Mouse (Mus musculus) brain, embryonic 14.5 days (tissue): ENCODE measurements at regions not wholly inside any gene's neighbourhood (a gene's known extent, or its start where the extent isn't known, plus 50 kb on each side); places are given as distances from the start of the nearest gene placed in this dataset.

Experiments used
- CTCF ChIP-seq: fragments of 200-500 bp; IDR thresholded peaks from 2 replicates; pipeline ENCODE4 v1.5.1; 2012; ENCODE audit warnings: inconsistent platforms, mild to moderate bottlenecking, moderate library complexity, borderline replicate concordance; ENCODE audit not compliant: insufficient read depth, insufficient read length; ENCODE audit errors: extremely low read depth
- POLR2A ChIP-seq: fragments of 200-500 bp; IDR thresholded peaks from 2 replicates; pipeline ENCODE4 v1.6.1; 2012; ENCODE audit warnings: mild to moderate bottlenecking, inconsistent platforms, borderline replicate concordance; ENCODE audit not compliant: poor library complexity, insufficient read depth, insufficient read length, severe bottlenecking; ENCODE audit errors: extremely low read depth

DNA sequence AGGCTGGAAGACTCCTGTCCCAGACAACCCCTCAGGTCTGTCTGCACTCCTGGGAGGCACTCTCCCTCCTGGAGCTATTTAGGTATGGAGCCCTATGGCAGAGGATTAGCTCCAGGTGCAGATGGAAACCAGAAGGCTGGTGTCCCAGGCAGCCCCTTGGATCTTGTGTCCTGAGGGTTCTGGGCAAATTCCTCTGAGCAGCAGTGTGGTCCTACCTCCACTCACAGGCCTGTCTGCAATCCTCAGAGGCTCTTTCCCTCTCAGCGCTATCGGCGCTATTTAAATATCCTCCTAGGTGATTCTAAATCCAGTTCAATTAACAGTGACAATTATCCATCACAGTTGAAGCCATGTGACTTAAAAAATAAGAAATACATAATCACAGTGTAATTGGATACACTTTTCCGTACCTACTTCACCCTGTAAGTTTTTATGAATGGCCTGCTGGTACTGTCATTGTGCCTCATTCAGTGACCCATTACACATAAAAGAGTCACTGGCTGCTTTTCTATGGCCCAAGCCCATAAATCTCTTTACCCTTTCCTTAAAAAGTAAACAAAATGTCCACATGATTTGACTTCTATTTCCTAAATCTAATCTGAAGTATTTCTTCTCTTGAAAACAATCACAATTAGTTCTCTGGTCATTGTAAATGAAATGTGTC lies 413.3 kb downstream of the Phf3 start:
- TF ChIP-seq CTCF (no peak), POLR2A (no peak)
